Mouse (Mus musculus) CH12.LX (cell line): ENCODE results near the gene Ptgis.

Source experiments
- CTCF ChIP-seq, 2 experiments: IDR thresholded peaks in 1 of 2; conservative IDR thresholded peaks in 1 of 2; 2 replicates each; pipeline ENCODE4 v1.5.1; 2011 to 2012; ENCODE audit warnings: low read depth in 2 of 2, low read length in 2 of 2, improper control_type of control experiment in 1 of 2, inconsistent platforms in 1 of 2, mild to moderate bottlenecking in 1 of 2, moderate library complexity in 1 of 2
- JUND ChIP-seq: conservative IDR thresholded peaks from 2 replicates; pipeline ENCODE4 v1.6.1; 2011; ENCODE audit warnings: low read depth, low read length, improper control_type of control experiment

GRCm38 (mm10) chr2:167175284-167175683, 65.1 kb downstream of the Ptgis start:
- no peak for TF ChIP-seq JUND
- no peak for TF ChIP-seq CTCF (conservative IDR thresholded peaks at IDR 0.05 in 1 of 2, IDR thresholded peaks at IDR 0.05 in 1 of 2; ENCODE audit: low read depth in 2 of 2, low read length in 2 of 2)
